Mouse (Mus musculus): ENCODE results near the gene Aipl1.

The Aipl1 gene

DNA sequence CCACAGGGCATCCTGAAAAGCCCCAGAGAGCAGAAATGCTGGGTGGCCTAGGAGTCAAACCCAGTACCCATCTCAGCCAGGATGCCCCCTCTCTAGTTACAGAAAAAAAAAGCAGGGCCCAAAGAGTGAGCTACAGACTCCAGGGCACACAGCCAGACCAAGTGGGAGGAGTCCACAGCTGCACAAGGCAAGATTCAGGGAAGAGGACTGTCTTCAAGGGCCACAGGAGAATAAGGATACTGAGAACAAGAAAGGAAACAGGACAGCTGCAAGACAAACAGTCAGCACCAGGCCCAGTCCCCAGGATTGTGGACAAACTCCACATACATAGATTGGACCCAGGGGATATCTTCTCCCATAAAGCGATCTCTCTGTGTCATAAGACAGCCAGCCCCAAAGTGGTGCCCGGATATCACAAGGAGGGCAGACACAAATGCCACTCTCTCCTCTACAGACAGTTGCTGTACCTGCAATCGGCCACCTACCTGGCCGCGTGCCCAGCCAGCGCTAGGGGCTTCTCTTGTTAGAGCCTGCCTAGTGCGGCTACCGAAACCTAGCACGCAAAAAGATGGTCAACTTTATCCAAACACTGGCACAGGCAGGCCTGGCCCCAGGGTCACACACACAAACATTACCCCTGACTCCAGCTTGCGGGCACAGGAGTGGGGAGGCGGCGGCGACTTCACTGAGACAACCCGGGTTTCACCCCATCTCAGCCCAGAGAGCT lies 13.0 kb upstream of the Aipl1 start:
- DNase-seq (ENCODE audit: low read depth, low spot score), result no peak

DNA sequence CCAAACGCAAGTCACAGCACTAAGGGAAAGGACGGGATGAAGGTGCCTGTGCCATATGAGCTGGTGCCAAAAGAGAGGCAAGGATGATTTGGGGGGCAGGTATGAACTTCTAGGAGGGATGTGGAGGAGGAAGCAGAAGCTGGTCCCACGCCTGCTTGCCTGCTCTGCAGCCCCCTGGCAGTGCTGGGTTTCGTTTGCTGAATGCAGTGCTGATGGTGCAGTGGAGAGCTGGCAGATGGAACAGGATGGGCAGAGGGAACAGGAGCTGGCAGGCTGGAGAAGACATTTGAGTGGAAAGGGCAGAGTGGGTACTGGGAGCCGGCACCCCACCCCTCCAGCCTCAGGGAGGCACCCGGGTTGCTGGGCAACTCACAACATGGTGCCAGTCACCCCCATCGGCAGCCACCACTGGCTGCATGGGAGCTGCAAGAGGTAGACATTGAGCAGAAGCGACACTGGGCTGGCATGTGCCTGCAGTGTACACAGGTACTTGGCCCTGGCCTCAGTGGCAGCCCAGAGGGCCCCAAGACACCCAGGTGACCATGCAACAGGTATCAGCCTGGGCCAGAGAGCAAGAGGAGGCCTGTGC lies 12.0 kb upstream of the Aipl1 start:
- DNase-seq (ENCODE audit: low read depth, low spot score), result no peak

DNA sequence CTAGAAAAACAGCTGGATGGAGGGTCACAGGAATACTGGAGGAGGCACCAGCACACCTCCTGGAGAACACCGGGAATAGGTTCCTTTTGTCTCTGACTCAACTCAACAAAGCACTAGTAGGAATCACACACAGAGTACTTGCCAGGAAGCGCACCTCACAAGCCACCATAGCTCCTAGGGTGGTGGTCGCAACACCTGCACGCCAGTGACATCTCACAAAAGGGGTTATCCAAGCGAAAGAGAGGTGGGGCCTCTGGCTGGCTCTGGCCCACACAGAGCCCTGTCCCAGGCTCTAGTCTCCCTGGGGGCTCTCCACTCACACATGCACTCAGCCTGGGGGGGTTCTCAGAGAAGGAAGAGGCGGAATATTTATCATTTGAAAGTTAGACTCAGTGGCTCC lies 11.4 kb upstream of the Aipl1 start:
- no peak for DNase-seq (ENCODE audit: low read depth, low spot score)

DNA sequence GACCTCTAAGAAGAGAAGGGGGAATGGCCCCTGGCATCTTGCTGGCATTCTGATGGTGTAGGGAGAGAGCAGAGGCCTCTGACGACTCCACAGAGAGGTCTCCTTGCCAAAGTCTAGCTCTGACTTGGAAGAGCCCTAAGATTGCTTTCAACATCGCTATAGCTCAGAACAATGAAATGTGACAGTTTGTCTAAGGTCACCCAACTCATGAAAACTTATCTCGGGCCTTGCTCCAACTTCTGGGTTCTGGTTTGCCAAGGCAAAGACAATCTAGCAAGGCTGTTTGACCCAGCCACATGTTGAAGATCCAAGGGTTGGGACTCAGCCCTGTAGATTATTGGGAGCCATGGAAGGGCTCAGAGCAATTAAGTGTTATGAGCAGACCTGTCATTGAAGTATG lies 6.9 kb upstream of the Aipl1 start:
- DNase-seq (ENCODE audit: low read depth, low spot score), result no peak

DNA sequence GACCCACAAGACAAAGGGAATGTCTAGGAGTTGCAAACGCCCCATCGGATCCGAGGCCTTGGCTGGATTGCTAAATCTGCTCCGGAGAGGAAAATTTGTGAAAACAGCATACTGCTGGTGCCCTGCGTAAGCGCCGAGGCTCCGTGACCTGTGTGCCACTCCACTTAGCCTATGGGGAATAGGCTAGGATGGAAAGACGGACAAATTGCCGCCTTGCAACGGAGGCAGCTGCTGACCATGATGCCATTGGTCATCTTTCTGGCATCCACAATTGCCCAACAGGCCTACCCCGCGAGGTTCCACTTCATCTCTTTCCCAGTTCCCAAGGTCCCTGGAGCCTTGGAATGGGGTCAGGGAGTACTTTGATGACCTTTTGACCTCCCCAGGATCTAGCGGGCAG lies 5.3 kb upstream of the Aipl1 start:
- no peak for DNase-seq (ENCODE audit: low read depth, low spot score)

DNA sequence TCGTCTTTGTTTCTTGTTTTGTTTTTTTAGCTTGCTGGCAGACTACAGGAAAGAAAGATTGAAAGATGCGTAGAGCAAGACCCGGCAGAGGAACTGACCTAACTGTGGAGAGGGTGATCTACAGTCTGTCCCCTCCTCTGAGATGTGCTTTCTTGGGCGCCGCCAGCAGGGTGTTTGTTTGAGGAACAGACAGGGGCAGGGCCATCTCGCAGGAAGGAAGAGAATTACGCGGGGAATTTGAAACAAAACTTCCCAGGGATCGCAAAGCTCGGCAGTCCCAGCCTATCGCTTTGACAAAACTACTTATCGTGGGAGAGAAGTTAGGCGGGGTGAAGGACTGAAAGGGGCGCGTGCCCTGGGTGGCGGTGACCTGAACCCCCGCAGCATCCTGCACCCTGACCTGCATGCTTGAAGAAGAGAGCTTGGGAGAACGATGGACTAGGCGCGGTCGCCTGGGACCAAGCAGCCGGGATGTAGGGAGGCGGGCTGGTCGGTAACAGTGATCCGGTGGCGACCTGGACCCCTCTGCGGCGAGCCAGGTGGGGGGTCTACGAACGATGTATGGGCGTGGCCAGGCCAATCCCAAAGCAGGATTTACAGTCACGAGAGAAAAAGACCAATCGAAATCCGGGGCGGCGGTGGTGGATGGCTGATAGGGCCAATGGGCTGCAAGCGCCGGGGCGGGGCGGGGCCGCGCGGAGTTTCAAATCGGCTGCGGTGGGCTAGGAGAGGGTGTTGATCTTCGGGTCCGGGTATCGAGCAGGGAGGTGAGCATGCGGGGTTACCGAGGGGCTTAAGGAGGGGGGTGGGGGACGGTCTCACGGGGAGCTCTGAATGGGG lies 4.7 kb upstream of the Aipl1 start, which contains the start of gene Pimreg:
Gene Pimreg (plus strand): TSS at position 265 of the 840 bp plus-strand sequence.
- DNase-seq (ENCODE audit: low read depth, low spot score), result peak; percentile 93

DNA sequence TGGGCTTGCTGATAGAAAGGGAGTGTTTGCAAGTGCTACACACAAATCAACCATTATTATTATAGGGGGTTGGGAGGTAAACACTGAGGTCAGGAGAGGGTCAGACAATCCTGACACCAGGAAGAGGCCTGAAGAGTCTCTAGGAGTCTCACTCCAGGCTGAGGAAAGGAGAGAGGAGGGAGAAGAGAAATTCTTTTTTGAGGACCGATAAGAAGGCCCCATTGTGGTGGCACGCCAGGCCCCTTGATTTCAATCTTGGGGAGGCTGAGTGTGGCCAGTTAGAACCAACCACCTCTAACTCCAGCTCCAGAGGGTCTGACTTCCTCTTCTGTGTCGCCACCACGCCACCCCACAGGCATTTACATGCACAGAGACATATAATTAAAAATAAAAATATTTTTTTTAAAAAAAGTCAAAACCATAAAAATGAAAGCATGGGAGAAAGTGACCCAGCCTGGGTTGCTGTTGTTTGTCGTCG lies 4.0 kb upstream of the Aipl1 start:
- DNase-seq (ENCODE audit: low read depth, low spot score), result no peak

DNA sequence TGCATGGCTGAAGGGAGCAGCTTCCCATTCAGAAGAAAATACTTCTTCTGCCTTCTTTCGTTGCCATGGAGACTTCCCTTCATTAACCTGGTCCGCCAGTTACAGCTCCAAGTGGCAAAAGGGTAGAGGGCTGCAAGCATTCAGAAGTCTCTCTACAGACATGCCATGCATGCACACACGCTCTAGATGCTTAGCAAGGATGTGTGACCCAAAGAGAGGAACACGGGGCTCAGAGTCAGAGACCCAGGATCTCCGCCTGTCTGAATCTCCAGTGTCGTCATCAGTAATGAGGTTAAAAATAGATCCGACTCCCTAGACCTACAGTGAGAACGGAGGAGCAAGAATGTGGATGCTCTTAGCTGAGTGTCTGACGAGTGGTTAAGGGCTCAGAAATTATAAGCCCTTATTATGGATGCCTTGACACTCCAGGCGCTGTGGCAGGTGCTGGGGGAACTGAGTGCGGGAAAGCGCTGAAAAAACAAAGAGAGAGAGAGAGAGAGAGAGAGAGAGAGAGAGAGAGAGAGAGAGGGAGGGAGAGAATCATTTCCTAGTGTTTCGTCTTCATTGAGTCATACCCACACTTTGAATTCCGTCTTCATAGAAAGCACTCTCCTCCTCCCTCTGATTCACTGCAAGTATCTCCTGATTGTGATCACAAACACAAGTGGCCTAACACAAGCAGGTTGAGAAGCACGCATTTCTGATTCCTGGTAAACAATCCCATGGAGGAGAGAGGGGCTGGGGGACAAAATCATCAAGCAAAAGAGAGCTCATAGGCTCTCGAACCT lies 2.5 kb upstream of the Aipl1 start:
- no peak for DNase-seq (ENCODE audit: low read depth, low spot score)

DNA sequence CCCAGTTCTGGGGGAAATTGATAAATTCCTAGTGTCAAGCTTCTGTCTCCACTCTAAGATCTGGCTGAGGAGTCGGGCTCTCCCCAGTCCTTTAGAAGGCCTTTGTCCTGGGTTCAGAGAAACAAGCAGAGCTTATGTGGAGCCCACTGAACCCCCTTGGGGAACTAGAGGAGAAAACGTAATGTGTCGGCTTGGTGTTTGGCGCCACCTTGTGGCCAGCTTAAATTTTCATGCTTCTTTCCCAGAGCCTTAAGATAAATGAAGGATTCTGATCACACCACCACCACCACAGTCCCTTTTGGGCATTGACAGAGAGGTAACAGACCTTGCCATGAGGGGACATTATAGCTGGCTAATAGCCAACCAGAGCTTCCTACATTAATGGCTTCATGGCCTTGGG lies 687 bp upstream of the Aipl1 start:
- peak; percentile 71 for DNase-seq (ENCODE audit: low read depth, low spot score)

DNA sequence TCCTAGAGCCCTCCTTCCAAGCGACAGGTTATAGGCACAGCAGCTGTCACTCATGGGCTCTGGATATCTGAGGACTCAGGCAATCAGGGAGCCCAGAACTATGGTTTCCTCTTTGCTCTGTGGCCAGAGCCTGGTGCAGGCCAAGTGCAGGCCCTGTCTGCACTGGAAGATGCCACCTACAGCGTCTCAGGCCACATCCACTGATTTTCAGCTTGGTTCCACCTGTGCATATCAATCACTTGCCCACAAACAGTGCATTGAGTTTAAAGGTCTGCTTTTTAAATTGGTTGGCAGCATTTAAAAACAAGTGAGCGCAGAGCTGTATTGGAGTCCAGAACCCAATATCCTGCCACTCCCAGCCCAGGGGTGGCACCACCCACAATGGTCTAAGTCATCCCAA lies 4.7 kb downstream of the Aipl1 start:
- DNase-seq (ENCODE audit: low read depth, low spot score), result no peak

DNA sequence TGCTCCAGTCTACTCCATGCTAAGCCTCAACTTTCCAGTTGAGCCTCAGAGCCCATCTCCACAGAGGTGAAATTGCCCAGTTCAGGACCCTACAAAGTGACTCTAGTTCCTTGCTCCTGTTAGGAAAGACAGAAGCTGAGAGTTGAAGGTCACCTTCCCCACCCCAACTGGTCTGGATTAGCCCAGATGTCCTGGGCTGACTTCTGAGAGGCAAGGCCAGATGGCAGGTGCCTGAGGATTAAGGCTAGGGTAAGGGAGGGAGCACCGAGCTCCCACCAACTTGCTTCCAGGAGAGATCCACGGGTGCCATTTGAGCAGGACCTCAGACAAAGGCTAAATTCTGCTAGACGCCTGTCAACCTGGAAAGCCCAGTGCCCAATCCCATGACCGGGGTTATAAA lies 5.2 kb downstream of the Aipl1 start:
- no peak for DNase-seq (ENCODE audit: low read depth, low spot score)

DNA sequence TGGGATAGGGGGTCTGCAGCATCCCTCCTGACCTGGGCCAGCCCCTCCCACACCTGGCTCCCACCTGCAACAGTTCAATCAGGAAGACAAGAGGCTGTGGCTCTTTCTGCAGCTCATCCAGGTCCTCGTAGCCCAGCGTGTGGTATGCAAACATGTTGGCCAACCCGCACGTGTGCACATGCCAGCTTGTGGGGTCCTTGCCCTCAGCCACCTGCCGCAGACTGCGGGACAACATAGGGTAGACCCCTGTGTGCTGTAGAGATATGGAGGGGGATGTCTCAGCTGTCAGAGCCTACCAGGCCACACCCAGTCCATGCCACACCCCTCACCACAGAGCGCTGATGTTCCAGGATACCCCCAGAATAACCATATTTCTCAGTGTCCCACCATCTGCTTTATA lies 6.0 kb downstream of the Aipl1 start:
- DNase-seq (ENCODE audit: low read depth, low spot score), result no peak

DNA sequence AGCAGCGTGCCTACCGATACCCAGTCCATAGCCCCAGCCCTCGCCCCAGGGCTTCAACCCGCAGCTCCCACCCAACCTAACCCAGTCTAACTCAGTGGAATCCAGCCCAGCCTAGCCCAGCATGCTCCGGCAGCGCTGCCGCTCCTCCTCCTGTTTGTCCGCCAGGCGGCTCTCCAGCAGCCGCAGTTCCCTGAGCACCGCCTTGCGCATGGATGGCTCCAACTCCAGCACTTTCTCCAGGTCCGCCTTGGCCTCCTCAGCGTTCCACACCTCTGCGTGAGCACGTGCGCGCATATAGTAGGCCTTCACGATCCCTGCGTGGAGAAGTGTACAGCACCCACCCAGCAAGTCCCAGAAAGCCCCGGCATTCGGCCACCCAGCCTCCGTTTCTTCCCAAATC lies 8.2 kb downstream of the Aipl1 start:
- DNase-seq (ENCODE audit: low read depth, low spot score), result peak; percentile 58

DNA sequence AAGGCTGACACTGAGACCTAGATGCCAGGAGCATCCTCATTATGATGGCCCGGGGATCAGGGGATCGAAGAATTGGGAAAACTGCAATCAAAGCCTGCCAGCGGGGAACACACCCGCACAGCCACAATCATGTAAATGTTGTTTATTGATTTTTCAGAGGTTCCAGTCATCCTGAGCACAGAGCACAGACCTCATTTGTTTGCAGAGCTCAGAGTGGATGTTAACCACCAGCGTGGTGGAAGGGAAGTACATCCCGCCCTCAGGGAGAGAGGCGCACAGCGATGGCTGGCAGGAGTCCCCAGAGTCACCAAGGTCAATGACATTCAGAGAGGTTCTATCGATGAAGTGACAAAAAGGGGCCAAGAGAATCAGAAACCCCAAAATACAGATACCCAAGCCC lies 9.5 kb downstream of the Aipl1 start:
- no peak for DNase-seq (ENCODE audit: low read depth, low spot score)

DNA sequence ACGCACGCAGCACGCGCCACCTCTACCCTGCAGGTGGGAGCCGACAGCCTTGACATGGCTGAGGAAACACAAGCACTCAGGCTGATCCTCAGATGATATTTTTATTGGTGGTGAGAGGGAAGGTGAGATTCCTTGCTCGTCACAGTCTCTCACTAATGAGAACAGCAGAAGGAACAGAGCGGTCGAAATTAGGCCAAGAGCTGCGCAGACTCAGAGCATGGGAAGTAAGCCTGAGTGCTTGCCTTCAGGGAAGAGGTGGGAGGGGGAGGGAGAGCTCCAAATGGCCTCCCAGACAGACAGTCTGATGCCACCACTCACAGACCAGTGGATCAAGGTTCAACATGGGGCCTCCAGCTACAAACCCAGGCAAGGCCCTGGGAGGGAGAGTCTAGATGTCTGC lies 10.8 kb downstream of the Aipl1 start:
- DNase-seq (ENCODE audit: low read depth, low spot score), result no peak

DNA sequence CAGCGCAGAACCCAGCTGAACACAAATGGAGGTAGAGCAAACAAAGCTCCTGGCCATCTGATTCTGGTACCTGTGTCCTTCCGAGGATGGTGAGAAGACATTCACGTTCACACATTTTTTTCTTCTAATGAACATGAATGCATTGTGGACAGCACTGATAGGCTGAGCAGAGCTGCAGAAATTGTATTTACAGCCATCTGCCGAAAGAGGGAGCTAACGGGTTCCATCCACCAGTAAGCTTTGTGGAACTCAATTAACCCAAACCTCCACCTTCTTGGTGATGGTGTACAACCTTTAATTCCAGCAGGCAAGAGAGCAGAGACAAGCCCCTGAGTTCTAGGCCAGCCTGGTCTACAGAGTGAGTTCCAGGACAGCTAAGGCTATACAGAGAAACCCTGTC lies 11.5 kb downstream of the Aipl1 start:
- DNase-seq (ENCODE audit: low read depth, low spot score), result peak; percentile 65

DNA sequence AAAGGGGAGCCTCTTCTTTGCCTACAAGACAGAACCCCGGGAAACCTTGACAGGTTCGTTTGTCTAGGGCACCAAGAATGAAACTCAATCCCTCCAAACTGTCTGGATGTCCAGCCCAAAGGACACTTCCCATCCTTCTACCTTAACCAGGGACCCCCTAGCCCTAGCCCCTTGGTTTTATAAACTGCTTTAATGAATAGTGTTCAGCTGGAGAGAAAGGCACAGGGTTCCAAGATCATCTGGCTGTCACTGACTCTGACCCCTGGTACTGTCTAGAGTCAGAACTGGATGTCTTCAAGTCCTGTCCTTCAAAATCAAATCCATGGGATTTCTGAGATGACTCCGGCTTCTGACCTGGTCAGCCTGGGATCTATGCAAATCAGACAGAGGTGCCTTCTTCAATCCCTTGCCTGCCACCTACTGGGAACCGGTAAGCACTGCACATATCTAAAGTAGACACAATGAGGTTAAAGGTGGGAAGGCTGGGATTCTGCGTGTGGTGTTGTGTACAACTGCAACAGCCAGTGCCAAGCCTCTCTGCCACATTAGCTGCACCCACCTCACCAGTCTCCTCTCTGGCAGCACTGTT lies 13.0 kb downstream of the Aipl1 start:
- peak; percentile 79 for DNase-seq (ENCODE audit: low read depth, low spot score)

DNA sequence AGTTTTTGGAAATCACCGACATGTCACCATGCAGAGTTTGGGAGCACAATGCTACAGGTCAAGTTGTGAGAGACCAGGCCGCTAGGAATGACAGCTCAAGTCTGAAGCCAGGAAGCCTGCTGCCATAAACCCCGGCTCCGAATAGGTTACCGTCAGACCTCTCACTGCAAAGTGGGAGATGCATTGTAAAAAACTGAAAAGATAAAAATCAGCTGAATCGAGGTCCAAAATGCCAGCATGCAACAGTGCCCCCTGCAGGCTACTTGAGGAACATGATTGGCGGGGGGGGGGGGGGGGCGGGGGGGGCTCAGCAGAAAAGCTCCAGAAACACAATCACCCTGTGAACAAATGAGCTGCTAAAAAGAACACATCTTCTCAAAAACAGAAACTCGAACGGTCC lies 13.7 kb downstream of the Aipl1 start:
- DNase-seq (ENCODE audit: low read depth, low spot score), result no peak

DNA sequence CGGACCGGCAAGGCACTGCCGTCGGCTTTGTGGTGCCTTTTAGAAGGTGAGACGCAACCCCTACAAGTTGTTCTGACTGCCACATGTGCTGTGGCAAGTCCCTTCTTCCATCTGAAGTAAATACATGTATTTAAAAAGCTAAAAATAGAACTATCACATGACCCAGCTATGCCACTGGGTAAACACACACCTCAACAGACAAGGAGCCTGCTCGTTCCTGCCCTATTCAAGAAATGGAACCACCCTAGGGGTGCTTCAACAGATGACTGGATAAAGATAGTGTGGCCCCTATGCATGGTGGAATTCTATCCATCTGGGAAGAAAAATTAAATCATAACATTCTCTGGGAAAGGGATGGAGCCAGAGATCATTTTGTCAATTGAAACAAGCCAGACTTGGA lies 14.5 kb downstream of the Aipl1 start:
- no peak for DNase-seq (ENCODE audit: low read depth, low spot score)

DNA sequence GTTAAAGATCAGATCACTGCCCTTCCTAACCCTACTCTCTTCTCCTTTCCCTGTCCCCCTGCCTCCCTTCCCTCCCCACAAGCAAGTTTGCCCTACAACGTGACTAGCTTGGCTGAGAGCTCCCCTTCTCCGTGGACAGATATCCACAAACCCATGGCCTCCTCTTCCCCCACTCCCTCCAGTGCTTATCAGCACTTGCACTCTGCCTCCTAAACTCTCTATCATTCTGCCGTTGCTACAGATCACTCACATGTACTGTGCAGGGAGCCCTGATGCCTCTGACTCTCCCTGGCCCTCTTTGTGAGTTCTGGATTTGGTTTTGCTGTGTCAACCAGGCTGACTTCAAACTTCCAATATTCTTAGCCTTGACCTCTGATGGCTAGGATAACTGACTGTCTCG lies 16.3 kb downstream of the Aipl1 start:
- no peak for DNase-seq (ENCODE audit: low read depth, low spot score)

DNA sequence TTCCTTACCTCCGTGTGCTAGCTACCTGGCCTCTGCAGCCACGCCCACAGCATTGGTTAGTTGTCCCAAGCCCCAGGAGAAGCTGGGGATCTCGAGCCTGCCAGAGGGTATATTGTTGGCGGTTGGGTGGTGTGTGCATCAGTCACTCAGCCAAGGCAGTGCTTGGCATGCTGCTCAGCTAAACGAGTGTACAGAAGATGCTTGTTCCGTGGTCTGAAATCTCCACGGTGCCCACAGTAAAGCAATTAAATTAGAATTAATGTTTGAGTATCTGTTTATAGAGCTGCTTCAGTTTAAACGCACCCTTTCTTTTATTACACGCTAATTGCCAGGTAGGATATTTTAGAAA lies 20.1 kb downstream of the Aipl1 start:
- no peak for DNase-seq (ENCODE audit: low read depth, low spot score)
